Mouse (Mus musculus): ENCODE measurements at regions not wholly inside any gene's neighbourhood (a gene's known extent, or its start where the extent isn't known, plus 50 kb on each side); places are given as distances from the start of the nearest gene placed in this dataset.

- in situ Hi-C loops (cut with MseI, MboI), result no loop called here
Measured at GRCm38 (mm10) chr3:17795271-17796260, 152.6 kb upstream of the Cypt12 start.

- in situ Hi-C loops (cut with MseI, MboI), result no loop called here
Measured at GRCm38 (mm10) chr3:17796766-17797165, 151.4 kb upstream of the Cypt12 start.

GRCm38 (mm10) chr3:17798399-17798798, 149.8 kb upstream of the Cypt12 start:
- in situ Hi-C loops (cut with MseI, MboI), result no loop called here

GRCm38 (mm10) chr3:17799120-17799519, 149.1 kb upstream of the Cypt12 start:
- in situ Hi-C loops (cut with MseI, MboI), result no loop called here

- in situ Hi-C loops (cut with MseI, MboI), result loop anchor here in 1 of 2 experiments (25.0 kb wide), 1 partner anchor 1339 kb away; no protein-coding TSS in a partner anchor
Measured at GRCm38 (mm10) chr3:17800810-17801209, 147.4 kb upstream of the Cypt12 start.

- in situ Hi-C loops (cut with MseI, MboI), result loop anchor here in 1 of 2 experiments (25.0 kb wide), 1 partner anchor 1339 kb away; no protein-coding TSS in a partner anchor
Measured at GRCm38 (mm10) chr3:17801479-17801878, 146.7 kb upstream of the Cypt12 start.

GRCm38 (mm10) chr3:17805185-17805584, 143.0 kb upstream of the Cypt12 start:
- in situ Hi-C loops (cut with MseI, MboI), result loop anchor here in 1 of 2 experiments (25.0 kb wide), 1 partner anchor 1343 kb away; no protein-coding TSS in a partner anchor

GRCm38 (mm10) chr3:17811290-17811689, 136.9 kb upstream of the Cypt12 start:
- in situ Hi-C loops (cut with MseI, MboI), result loop anchor here in 1 of 2 experiments (25.0 kb wide), 1 partner anchor 1349 kb away; no protein-coding TSS in a partner anchor

GRCm38 (mm10) chr3:17824201-17824600, 124.0 kb upstream of the Cypt12 start:
- in situ Hi-C loops (cut with MseI, MboI), result loop anchor here in 1 of 2 experiments (25.0 kb wide), 1 partner anchor 1362 kb away; no protein-coding TSS in a partner anchor

GRCm38 (mm10) chr3:17824662-17825061, 123.5 kb upstream of the Cypt12 start:
- in situ Hi-C loops (cut with MseI, MboI), result loop anchor here in 1 of 2 experiments (25.0 kb wide), 1 partner anchor 1362 kb away; no protein-coding TSS in a partner anchor

- in situ Hi-C loops (cut with MseI, MboI), result no loop called here
Measured at GRCm38 (mm10) chr3:17825254-17825890, 122.8 kb upstream of the Cypt12 start.

GRCm38 (mm10) chr3:17834706-17835105, 113.5 kb upstream of the Cypt12 start:
- in situ Hi-C loops (cut with MseI, MboI), result no loop called here

GRCm38 (mm10) chr3:17847609-17848008, 100.6 kb upstream of the Cypt12 start:
- in situ Hi-C loops (cut with MseI, MboI), result no loop called here

GRCm38 (mm10) chr3:17848181-17848580, 100.0 kb upstream of the Cypt12 start:
- in situ Hi-C loops (cut with MseI, MboI), result no loop called here

GRCm38 (mm10) chr3:17862367-17862766, 85.8 kb upstream of the Cypt12 start:
- in situ Hi-C loops (cut with MseI, MboI), result no loop called here

- in situ Hi-C loops (cut with MseI, MboI), result no loop called here
Measured at GRCm38 (mm10) chr3:17865112-17865511, 83.1 kb upstream of the Cypt12 start.

- in situ Hi-C loops (cut with MseI, MboI), result no loop called here
Measured at GRCm38 (mm10) chr3:17870895-17871482, 77.2 kb upstream of the Cypt12 start.

- in situ Hi-C loops (cut with MseI, MboI), result no loop called here
Measured at GRCm38 (mm10) chr3:17895869-17896268, 52.3 kb upstream of the Cypt12 start.

GRCm38 (mm10) chr3:17896756-17897155, 51.5 kb upstream of the Cypt12 start:
- in situ Hi-C loops (cut with MseI, MboI), result no loop called here

Measured in mouse trophoblast stem cell (cell line).